Mouse (Mus musculus) intestine, postnatal 0 days (tissue): ENCODE results near the gene Sidt1. TPM values are rescaled to one million over a fixed set of nuclear protein-coding genes. Genes with fewer than 3 reads are reported as not detected.

Experiments used
- ATAC-seq: fragments of 200-750 bp; cut with Nextera tagmentation; 2 replicates; pipeline ENCODE4 v1.8.0; 2017; ENCODE audit warnings: mild to moderate bottlenecking, moderate TSS enrichment, moderate library complexity
- H3K27ac ChIP-seq: fragments of 300-500 bp; sonication (generic); 2 replicates; pipeline ENCODE4 v1.5.1; 2014; ENCODE audit warnings: mild to moderate bottlenecking, low read depth, low read length, moderate library complexity
- H3K27me3 ChIP-seq: fragments of 300-500 bp; sonication (generic); replicated peaks from 2 replicates; pipeline ENCODE4 v1.6.1; 2014; ENCODE audit warnings: low read length, mixed read lengths; ENCODE audit not compliant: control insufficient read depth, insufficient read depth
- H3K36me3 ChIP-seq: fragments of 300-500 bp; sonication (generic); 2 replicates; pipeline ENCODE4 v1.6.1; 2014; ENCODE audit warnings: mild to moderate bottlenecking, moderate library complexity; ENCODE audit not compliant: control insufficient read depth, insufficient read depth
- H3K4me1 ChIP-seq: fragments of 300-500 bp; sonication (generic); replicated peaks from 2 replicates; pipeline ENCODE4 v1.6.1; 2014; ENCODE audit warnings: antibody characterized with exemption, low read length, mixed read lengths; ENCODE audit not compliant: control insufficient read depth, insufficient read depth
- H3K4me2 ChIP-seq: fragments of 300-500 bp; sonication (generic); replicated peaks from 2 replicates; pipeline ENCODE4 v1.6.1; 2014; ENCODE audit warnings: low read depth, mild to moderate bottlenecking, moderate library complexity
- H3K4me3 ChIP-seq: fragments of 300-500 bp; sonication (generic); 2 replicates; pipeline ENCODE4 v1.5.1; 2014; ENCODE audit warnings: low read depth, low read length
- H3K9ac ChIP-seq: fragments of 300-500 bp; sonication (generic); 2 replicates; pipeline ENCODE4 v1.6.1; 2014; ENCODE audit warnings: mild to moderate bottlenecking, low read depth, low read length
- H3K9me3 ChIP-seq: fragments of 300-500 bp; sonication (generic); 2 replicates; pipeline ENCODE4 v1.6.1; 2016; ENCODE audit warnings: mixed run types; ENCODE audit not compliant: control insufficient read depth
- CTCF ChIP-seq: sonication (generic); IDR thresholded peaks from 2 replicates; pipeline ENCODE4 v1.5.1; 2016; ENCODE audit warnings: low read depth, mild to moderate bottlenecking, control low read depth, antibody characterized with exemption, moderate library complexity
- WGBS: fragments of 180-500 bp; shearing (Covaris S2); extraction: QIAGEN DNeasy Blood & Tissue Kit; methylation state at CpG from one replicate; pipeline ENCODE4 v1.1.7; 2014; 5-methylcytosine and 5-hydroxymethylcytosine counted together
- polyA plus RNA-seq: library from polyadenylated mRNA; unstranded; fragments of >200 nt; fragmentation: Nextera tagmentation; extraction: Ambion mirVana; gene quantifications from 2 replicates; pipeline ENCODE4 v1.2.1, GENCODE M21; 2015

Gene Sidt1
- polyA plus RNA-seq, 1 experiment from 2014 or later, result 1.2 TPM

DNA sequence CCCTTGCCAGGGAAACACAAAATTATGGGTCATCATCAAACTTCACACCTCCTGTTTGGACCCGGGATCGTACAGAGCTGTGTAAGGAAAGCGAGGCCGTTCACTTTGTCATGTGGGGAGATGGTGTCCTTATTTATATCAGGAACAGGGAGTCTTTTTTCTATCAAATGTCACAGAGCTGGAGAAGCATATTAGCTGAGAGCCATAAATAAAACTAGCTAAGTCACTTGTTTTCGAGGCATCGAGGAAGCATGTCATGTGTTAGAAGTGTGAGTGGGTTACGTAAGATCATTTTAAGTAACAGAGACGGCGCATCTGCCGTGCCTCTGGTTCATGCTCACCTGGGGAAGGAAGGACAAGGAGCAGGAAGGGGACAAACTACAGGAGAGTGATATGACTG is 83.0 kb downstream of the Sidt1 start:
- no peak overlapping the region for H3K9ac ChIP-seq
- no peak for TF ChIP-seq CTCF
- no peaks in the 10 kb centered on the region for H3K4me1 ChIP-seq
- no peak overlapping the region for H3K4me2 ChIP-seq
- no peak overlapping the region for H3K4me3 ChIP-seq
- WGBS, result 77% methylated on average over 10 of the region's 10 CpGs
- H3K36me3 ChIP-seq, result no peaks in the 10 kb centered on the region
- H3K27ac ChIP-seq, result no peak overlapping the region
- H3K27me3 ChIP-seq, result no peaks in the 10 kb centered on the region
- no peaks in the 10 kb centered on the region for H3K9me3 ChIP-seq
- no peak for ATAC-seq

DNA sequence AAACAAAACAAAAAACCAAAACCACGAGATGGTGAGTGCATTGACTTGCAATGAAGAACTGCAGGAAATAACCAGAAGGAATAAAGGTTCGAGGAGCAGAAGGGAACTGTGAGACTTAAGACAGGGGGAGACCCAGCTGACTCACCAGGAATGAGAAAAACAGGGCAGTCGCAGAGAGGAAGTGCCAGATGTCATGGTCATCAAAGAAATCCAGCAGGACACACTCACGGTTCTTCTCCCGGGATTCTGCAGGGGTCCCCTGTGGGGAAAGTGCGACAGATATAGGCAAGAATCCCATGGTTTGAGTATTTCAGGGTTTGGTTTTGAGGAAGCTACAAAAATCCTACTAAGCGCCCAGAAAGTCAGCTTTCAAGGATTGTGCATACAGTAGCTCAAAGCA is 89.7 kb downstream of the Sidt1 start:
- no peaks in the 10 kb centered on the region for H3K4me1 ChIP-seq
- no peaks in the 10 kb centered on the region for H3K36me3 ChIP-seq
- no peak for TF ChIP-seq CTCF
- no peak overlapping the region for H3K4me2 ChIP-seq
- 64% methylated on average over 7 of the region's 7 CpGs for WGBS
- no peak overlapping the region for H3K4me3 ChIP-seq
- H3K27me3 ChIP-seq, result no peaks in the 10 kb centered on the region
- no peaks in the 10 kb centered on the region for H3K9me3 ChIP-seq
- no peak for ATAC-seq
- H3K9ac ChIP-seq, result no peak overlapping the region
- no peak overlapping the region for H3K27ac ChIP-seq

DNA sequence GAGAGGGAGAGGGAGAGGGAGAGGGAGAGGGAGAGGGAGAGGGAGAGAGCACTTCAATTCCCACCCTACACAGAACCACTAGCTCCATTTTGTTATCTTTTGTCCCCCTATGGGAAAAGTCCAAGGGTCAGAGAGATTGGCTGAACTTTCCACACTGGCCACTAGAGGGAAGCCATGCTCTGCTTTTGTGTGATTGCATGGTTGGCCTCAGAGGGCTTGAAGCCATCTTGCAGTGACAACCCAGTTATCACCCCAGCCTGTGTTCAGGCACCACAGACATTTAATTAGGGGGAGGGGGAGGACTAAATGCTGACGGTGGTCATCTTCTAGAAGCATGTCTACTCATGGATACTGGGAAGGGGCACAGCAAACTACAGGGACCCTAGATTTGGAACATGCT is 90.4 kb downstream of the Sidt1 start:
- no peak overlapping the region for H3K4me2 ChIP-seq
- H3K36me3 ChIP-seq, result no peaks in the 10 kb centered on the region
- no peaks in the 10 kb centered on the region for H3K4me1 ChIP-seq
- ATAC-seq, result no peak
- 0% methylated on average over 1 of the region's 1 CpGs for WGBS
- H3K4me3 ChIP-seq, result no peak overlapping the region
- H3K27me3 ChIP-seq, result no peaks in the 10 kb centered on the region
- H3K9me3 ChIP-seq, result no peaks in the 10 kb centered on the region
- H3K9ac ChIP-seq, result no peak overlapping the region
- H3K27ac ChIP-seq, result no peak overlapping the region
- peak; percentile 92 for TF ChIP-seq CTCF

DNA sequence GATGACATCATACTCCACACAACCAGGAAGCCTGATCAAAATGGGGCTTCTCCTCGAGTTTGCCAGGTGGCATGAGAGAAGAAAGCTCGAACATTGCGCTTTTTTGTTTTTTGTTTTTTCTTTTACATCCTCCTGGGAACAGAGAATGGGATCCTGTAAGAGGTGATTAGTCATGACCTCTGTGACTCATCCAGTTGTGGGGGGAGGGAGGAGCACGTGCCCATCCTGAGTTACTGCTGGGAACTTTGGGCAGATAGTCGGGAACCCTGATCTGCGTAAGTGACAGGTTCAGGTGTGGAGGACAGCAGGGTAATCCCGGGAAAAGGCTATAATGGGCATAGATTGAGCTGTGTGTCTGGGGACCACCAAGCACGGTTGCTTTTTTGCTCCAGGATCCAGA is 92.6 kb downstream of the Sidt1 start:
- no peak overlapping the region for H3K9ac ChIP-seq
- H3K27ac ChIP-seq, result no peak overlapping the region
- H3K9me3 ChIP-seq, result no peaks in the 10 kb centered on the region
- H3K4me2 ChIP-seq, result no peak overlapping the region
- H3K27me3 ChIP-seq, result no peaks in the 10 kb centered on the region
- no peaks in the 10 kb centered on the region for H3K36me3 ChIP-seq
- no peak for ATAC-seq
- H3K4me1 ChIP-seq, result no peaks in the 10 kb centered on the region
- WGBS, result 63% methylated on average over 8 of the region's 8 CpGs
- no peak overlapping the region for H3K4me3 ChIP-seq
- no peak for TF ChIP-seq CTCF

DNA sequence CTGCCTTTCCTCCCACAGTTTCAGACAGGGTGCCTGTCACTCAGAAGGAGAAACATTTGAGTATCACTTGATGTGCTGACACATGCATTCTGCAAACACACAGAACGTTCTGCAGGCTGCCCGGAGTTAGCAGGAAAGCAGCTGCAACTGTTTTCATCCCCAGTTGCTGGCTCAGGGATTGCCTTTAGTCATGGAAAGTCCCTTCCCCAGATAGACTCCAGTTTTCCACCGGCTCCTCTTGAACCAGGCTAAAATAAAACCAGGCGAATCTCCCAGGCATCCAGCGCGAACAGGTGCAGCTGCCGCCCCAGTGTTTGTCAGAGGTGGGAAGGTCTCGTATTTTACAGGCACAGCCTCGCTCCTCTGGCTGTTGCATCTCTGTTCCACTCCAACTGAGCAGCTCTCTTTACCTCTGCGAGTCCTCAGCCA is 94.1 kb downstream of the Sidt1 start:
- Histone ChIP-seq H3K27me3 (no peaks in the 10 kb centered on the region), H3K9me3 (no peaks in the 10 kb centered on the region), H3K36me3 (no peaks in the 10 kb centered on the region), H3K4me3 (no peak overlapping the region), H3K27ac (no peak overlapping the region), H3K4me2 (no peak overlapping the region), H3K4me1 (no peaks in the 10 kb centered on the region), H3K9ac (no peak overlapping the region)
- 35% methylated on average over 10 of the region's 10 CpGs for WGBS
- no peak for TF ChIP-seq CTCF
- ATAC-seq, result no peak

DNA sequence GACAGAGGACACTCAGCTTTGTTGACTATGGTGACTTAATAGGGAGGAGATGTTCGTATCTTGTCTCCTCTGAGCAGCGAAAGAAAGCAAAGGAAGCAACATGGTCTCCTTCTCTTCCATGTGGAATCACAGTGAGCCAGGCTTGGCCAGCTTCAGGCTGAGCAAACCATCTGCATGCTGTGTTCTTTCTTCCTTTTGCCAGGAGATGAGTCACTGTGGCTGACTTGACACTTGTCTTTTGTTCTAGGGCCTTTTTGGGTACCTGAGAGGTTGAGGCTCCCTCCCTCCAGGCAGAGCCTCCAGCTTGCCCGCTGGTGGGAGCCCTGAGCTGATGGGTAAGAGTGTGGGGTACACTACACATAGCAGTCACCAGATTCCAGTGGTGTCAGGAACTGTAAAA is 95.2 kb downstream of the Sidt1 start:
- TF ChIP-seq CTCF, result no peak
- no peaks in the 10 kb centered on the region for H3K9me3 ChIP-seq
- H3K4me1 ChIP-seq, result no peaks in the 10 kb centered on the region
- no peak overlapping the region for H3K4me3 ChIP-seq
- no peaks in the 10 kb centered on the region for H3K27me3 ChIP-seq
- no peak overlapping the region for H3K9ac ChIP-seq
- no peaks in the 10 kb centered on the region for H3K36me3 ChIP-seq
- no peak for ATAC-seq
- no peak overlapping the region for H3K4me2 ChIP-seq
- no peak overlapping the region for H3K27ac ChIP-seq
- 77% methylated on average over 3 of the region's 3 CpGs for WGBS

DNA sequence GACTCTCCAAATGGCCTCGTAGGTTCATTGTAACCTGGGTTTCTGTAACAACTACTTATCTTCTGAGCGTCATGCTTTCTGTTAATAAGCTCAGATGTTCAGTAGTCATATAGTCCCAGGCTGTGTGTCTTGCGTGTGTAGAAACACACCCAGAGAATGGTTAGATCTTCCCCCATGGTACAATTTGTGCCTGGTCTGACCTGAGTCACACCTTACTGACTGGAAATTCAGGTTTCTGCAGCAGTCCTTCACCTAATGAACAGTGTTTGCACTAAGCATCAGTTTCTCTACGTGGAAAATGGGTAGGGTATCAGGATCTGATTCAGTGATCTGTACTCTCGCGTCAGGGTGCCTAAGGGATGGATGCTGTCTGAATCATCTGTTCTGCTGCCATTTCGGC is 100.0 kb downstream of the Sidt1 start:
- no peaks in the 10 kb centered on the region for H3K4me1 ChIP-seq
- H3K4me3 ChIP-seq, result no peak overlapping the region
- 66% methylated on average over 7 of the region's 7 CpGs for WGBS
- H3K27me3 ChIP-seq, result no peaks in the 10 kb centered on the region
- TF ChIP-seq CTCF, result no peak
- no peak overlapping the region for H3K4me2 ChIP-seq
- no peak overlapping the region for H3K27ac ChIP-seq
- no peaks in the 10 kb centered on the region for H3K36me3 ChIP-seq
- H3K9me3 ChIP-seq, result no peaks in the 10 kb centered on the region
- H3K9ac ChIP-seq, result no peak overlapping the region
- 0 out of 2 replicates have a peak, but pooled peaks have one; percentile 47 for ATAC-seq
